In the genomic region with DNA sequence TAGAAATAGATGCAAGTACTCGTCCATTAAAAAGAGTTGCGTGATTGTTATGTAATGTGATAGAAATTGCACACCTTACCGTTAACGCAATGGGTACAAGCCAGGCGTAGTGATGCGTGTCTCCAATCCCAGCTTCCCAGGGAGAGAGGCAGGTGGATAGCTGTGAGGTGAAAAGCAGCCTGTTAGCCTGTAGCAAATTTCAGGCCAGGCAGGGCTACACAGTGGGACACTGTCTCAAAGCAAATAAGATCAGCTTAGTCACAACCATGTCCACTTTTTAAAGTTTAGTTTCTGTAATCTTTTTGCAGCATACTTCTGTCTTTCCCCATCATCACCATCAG, we compare ENCODE assay signal across 10 mouse cellular contexts.
DNase-seq lines count a peak whose midpoint lies in the region; ATAC-seq and TF ChIP-seq lines count a peak whose summit lies in the region.
"Had no signal": no experiment of that assay in that cellular context is flagged by ENCODE, and none has a peak within 500 bp of the region (broad histone marks: within the 10 kb centered on the region; RNA-seq: fewer than 3 reads in every experiment).

No protein-coding gene starts in this region.

- WGBS in neural tube, embryonic 11.5 days: 18% methylated on average over 6 of the region's 6 CpGs

- H3K4me1 ChIP-seq in neural tube, embryonic 11.5 days (ENCODE audit: control insufficient read depth, insufficient read depth, low read length): no peaks in the 10 kb centered on the region

- no peak for DNase-seq in frontal cortex, adult 2 months (ENCODE audit: extremely low spot score in 1 of 2, low spot score in 1 of 2)
- no peak for DNase-seq in neural tube, embryonic 11.5 days (ENCODE audit: low spot score)
- no peak for DNase-seq in neural tube, embryonic 10.5 days (ENCODE audit: extremely low spot score, low spot score)
- no peak for DNase-seq in layer of hippocampus, adult 11-12 months (ENCODE audit: low spot score)
- DNase-seq in gastrocnemius, adult 2 months: no peak
- DNase-seq in T-cell, adult 2 months (ENCODE audit: low spot score): no peak

- intact Hi-C loops in gastrocnemius, adult 2 months (cut with DNase I): no loop called here

- no peaks in the 10 kb centered on the region for H3K27me3 ChIP-seq in neural tube, embryonic 11.5 days (ENCODE audit: control insufficient read depth, insufficient read depth, low read length)

- H3K36me3 ChIP-seq in neural tube, embryonic 11.5 days (ENCODE audit: control insufficient read depth, insufficient read depth, low read length): no peaks in the 10 kb centered on the region

- H3K27ac ChIP-seq in neural tube, embryonic 11.5 days (ENCODE audit: low read depth, low read length): no peak overlapping the region
- no peak overlapping the region for H3K27ac ChIP-seq in gastrocnemius, adult 2 months
- H3K27ac ChIP-seq: heart, adult 2 months; left cerebral cortex, adult 2 months had no signal

- H3K4me3 ChIP-seq in neural tube, embryonic 11.5 days (ENCODE audit: low read depth, low read length): no peak overlapping the region
- H3K4me3 ChIP-seq in gastrocnemius, adult 2 months: no peak overlapping the region
- H3K4me3 ChIP-seq: heart, adult 2 months; left cerebral cortex, adult 2 months had no signal

- ATAC-seq in frontal cortex, adult (ENCODE audit: low TSS enrichment): peak; percentile 64
- peak; percentile 56 for ATAC-seq in neural tube, embryonic 11.5 days (ENCODE audit: insufficient read depth, low FRiP score, low TSS enrichment)
- ATAC-seq in megakaryocyte-erythroid progenitor cell, adult 5-6 weeks (replicated peaks; ENCODE audit: low FRiP score, low TSS enrichment, poor library complexity, severe bottlenecking): peak; percentile 35

- TF ChIP-seq CTCF in gastrocnemius, adult 2 months (IDR thresholded peaks at IDR 0.05): no peak

- H3K9ac ChIP-seq in neural tube, embryonic 11.5 days (ENCODE audit: low read length): no peak overlapping the region

- no peak overlapping the region for H3K4me2 ChIP-seq in neural tube, embryonic 11.5 days (ENCODE audit: low read depth)

- no peaks in the 10 kb centered on the region for H3K9me3 ChIP-seq in neural tube, embryonic 11.5 days (ENCODE audit: control insufficient read depth, low read length)
